Mouse (Mus musculus) megakaryocyte, adult 5-6 weeks (primary cell): ENCODE data around the gene Mipep. TPM values are rescaled to one million over a fixed set of nuclear protein-coding genes. Genes with fewer than 3 reads are reported as not detected.

Experiments used
- ATAC-seq: 2 replicates; pipeline ENCODE4 v1.8.0; 2016; ENCODE audit warnings: mild to moderate bottlenecking, inconsistent platforms; ENCODE audit not compliant: poor library complexity, severe bottlenecking
- total RNA-seq, 2 experiments: library from RNA; stranded (forward) in 1 of 2; stranded (reverse) in 1 of 2; fragments of 153-499, 151-499 nt in 1 of 2; fragments of 221-1000, 200-1000 nt in 1 of 2; gene quantifications; 2 replicates each; pipeline versions ENCODE4 v1.2.3 to v1.2.4; 2015 to 2017

The Mipep gene
- total RNA-seq, 2 experiments from 2014 or later: 7.5 to 12.0 TPM

GRCm38 (mm10) chr14:60856199-60856912 lies 72.0 kb downstream of the Mipep start:
- no peak for ATAC-seq

- ATAC-seq: no peak
Measured at GRCm38 (mm10) chr14:60856913-60857300, 72.5 kb downstream of the Mipep start.

GRCm38 (mm10) chr14:60863396-60863795 lies 79.0 kb downstream of the Mipep start:
- ATAC-seq: no peak

- ATAC-seq: no peak
Measured at GRCm38 (mm10) chr14:60866399-60866798, 82.0 kb downstream of the Mipep start.

GRCm38 (mm10) chr14:60868325-60868724 lies 84.0 kb downstream of the Mipep start:
- ATAC-seq: no peak

- ATAC-seq: no peak
Measured at GRCm38 (mm10) chr14:60871831-60872230, 87.5 kb downstream of the Mipep start.

- no peak for ATAC-seq
Measured at GRCm38 (mm10) chr14:60882106-60882505, 97.7 kb downstream of the Mipep start.

GRCm38 (mm10) chr14:60882681-60883080 lies 98.3 kb downstream of the Mipep start:
- no peak for ATAC-seq

GRCm38 (mm10) chr14:60885361-60885950 lies 101.1 kb downstream of the Mipep start:
- no peak for ATAC-seq

- ATAC-seq: no peak
Measured at GRCm38 (mm10) chr14:60893882-60894281, 109.5 kb downstream of the Mipep start.

- ATAC-seq: no peak
Measured at GRCm38 (mm10) chr14:60895172-60896000, 111.0 kb downstream of the Mipep start.

GRCm38 (mm10) chr14:60898086-60898667 lies 113.8 kb downstream of the Mipep start:
- ATAC-seq: no peak

- no peak for ATAC-seq
Measured at GRCm38 (mm10) chr14:60904501-60904900, 120.1 kb downstream of the Mipep start.

GRCm38 (mm10) chr14:60906421-60907374 lies 122.3 kb downstream of the Mipep start:
- no peak for ATAC-seq

- ATAC-seq: no peak
Measured at GRCm38 (mm10) chr14:60909351-60909750, 125.0 kb downstream of the Mipep start.

GRCm38 (mm10) chr14:60910506-60911444 lies 126.4 kb downstream of the Mipep start:
- no peak for ATAC-seq

- ATAC-seq: no peak
Measured at GRCm38 (mm10) chr14:60912981-60913468, 128.7 kb downstream of the Mipep start.

GRCm38 (mm10) chr14:60916661-60917060 lies 132.3 kb downstream of the Mipep start:
- ATAC-seq: no peak

- no peak for ATAC-seq
Measured at GRCm38 (mm10) chr14:60926011-60926410, 141.6 kb downstream of the Mipep start.
